Mouse (Mus musculus) heart, postnatal 4 days (tissue): ENCODE measurements at regions not wholly inside any gene's neighbourhood (a gene's known extent, or its start where the extent isn't known, plus 50 kb on each side); places are given as distances from the start of the nearest gene placed in this dataset.

Experiments
- DNase-seq: peaks from one replicate; pipeline ENCODE4 v3.0.0; 2021

DNA sequence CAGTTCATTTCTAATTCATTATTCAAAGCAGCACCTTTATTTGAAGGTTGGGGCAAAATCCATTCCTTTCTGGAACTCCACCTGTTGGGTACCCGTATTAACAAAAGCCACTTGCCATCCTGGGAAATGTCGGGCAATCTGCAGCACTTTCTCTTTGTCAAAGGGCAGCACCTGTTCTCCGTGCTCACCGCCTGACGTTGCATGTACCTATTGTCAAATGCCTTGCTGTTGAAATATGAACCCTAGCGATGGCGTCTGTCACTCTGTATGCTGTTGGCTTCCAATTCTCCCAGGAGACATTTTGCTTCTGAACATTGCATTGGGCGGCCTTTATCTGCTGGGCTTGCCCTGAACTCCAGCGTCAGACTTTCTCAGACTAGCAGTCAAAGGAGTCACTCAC is 55.3 kb upstream of the Synm start:
- DNase-seq = no peak
